Comparison of ENCODE assay signal across 22 mouse cellular contexts in the genomic region with DNA sequence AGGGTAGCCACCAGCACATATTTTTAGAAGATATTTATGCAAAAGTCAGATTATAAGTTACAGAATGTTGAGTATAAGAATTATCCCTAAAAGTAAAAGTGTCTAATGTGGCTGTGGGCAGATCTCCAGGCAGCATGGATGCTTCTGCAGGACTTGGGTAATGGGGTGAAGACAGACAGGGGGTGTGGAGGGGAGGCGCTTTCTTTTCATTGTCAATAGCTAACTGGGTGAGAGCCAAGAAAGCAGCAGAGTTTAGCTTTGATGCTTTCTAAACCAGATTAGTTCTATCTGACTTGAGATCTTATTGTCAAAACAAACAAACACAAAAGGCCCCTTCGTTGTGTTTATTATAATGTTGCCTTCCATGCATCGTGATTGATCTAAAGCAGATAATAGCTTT.
DNase-seq lines count a peak whose midpoint lies in the region; ATAC-seq and TF ChIP-seq lines count a peak whose summit lies in the region.
"Had no signal": no experiment of that assay in that cellular context is flagged by ENCODE, and none has a peak within 500 bp of the region (broad histone marks: within the 10 kb centered on the region; RNA-seq: fewer than 3 reads in every experiment).

No protein-coding gene starts in this region.

- no peak overlapping the region for H3K9ac ChIP-seq in forebrain, embryonic 14.5 days (ENCODE audit: low read length)
- no peak overlapping the region for H3K9ac ChIP-seq in forebrain, postnatal 0 days
- H3K9ac ChIP-seq in midbrain, embryonic 12.5 days (replicated peaks) = no peak overlapping the region
- H3K9ac ChIP-seq: liver, postnatal 0 days had no signal

- ATAC-seq in forebrain, embryonic 14.5 days = peak; percentile 48; the same call in 1 of the 2 replicates
- ATAC-seq in forebrain, postnatal 0 days = no peak
- 0 out of 2 replicates have a peak, but pooled peaks have one; percentile 49 for ATAC-seq in midbrain, embryonic 12.5 days (ENCODE audit: low FRiP score, low read depth)
- ATAC-seq: liver, postnatal 0 days had no signal

- 4% methylated on average over 3 of the region's 3 CpGs for WGBS in forebrain, embryonic 14.5 days
- WGBS in forebrain, postnatal 0 days = 7% methylated on average over 3 of the region's 3 CpGs
- WGBS in midbrain, embryonic 12.5 days = 2% methylated on average over 3 of the region's 3 CpGs
- WGBS in midbrain, embryonic 10.5 days = 15% methylated on average over 3 of the region's 3 CpGs

- intact Hi-C loops in left cerebral cortex, postnatal 4 days (cut with DNase I) = no loop called here

- H3K36me3 ChIP-seq in forebrain, embryonic 14.5 days (ENCODE audit: control insufficient read depth, insufficient read depth, low read length) = no peaks in the 10 kb centered on the region
- H3K36me3 ChIP-seq in forebrain, postnatal 0 days (ENCODE audit: insufficient read depth) = no peaks in the 10 kb centered on the region
- H3K36me3 ChIP-seq in midbrain, embryonic 12.5 days = no peaks in the 10 kb centered on the region
- H3K36me3 ChIP-seq in midbrain, embryonic 10.5 days = no peaks in the 10 kb centered on the region
- H3K36me3 ChIP-seq: limb, embryonic 10.5 days had no signal

- H3K4me3 ChIP-seq in forebrain, embryonic 14.5 days (ENCODE audit: low read depth, low read length) = no peak overlapping the region
- no peak overlapping the region for H3K4me3 ChIP-seq in forebrain, postnatal 0 days (ENCODE audit: low read depth, low read length)
- no peak overlapping the region for H3K4me3 ChIP-seq in midbrain, embryonic 12.5 days
- no peak overlapping the region for H3K4me3 ChIP-seq in midbrain, embryonic 10.5 days
- H3K4me3 ChIP-seq: erythroblast, embryonic 14.5 days; gastrocnemius, adult 2 months; left cerebral cortex, adult 2 months; limb, embryonic 10.5 days had no signal

- peak; percentile 77 for DNase-seq in forebrain, embryonic 14.5 days (ENCODE audit: low spot score)
- no peak for DNase-seq in forebrain, postnatal 0 days
- DNase-seq in left cerebral cortex, postnatal 4 days = peak; percentile 11
- DNase-seq in left cerebral cortex, adult 18-20 months (ENCODE audit: low spot score in 2 of 2) = no peak
- no peak for DNase-seq in midbrain, embryonic 10.5 days (ENCODE audit: low spot score)
- DNase-seq in brain, embryonic 14.5 days (ENCODE audit: low read depth) = peak; percentile 84
- DNase-seq in adipocyte (ENCODE audit: low spot score) = no peak
- DNase-seq: adrenal gland, postnatal 36 days; cerebellum, adult 18-20 months; cerebellum, postnatal 36 days; gastrocnemius, adult 2 months; heart, postnatal 10 days; kidney, adult 18-20 months; kidney, postnatal 10 days; liver, postnatal 0 days; thymus, postnatal 14 days had no signal

- H3K4me2 ChIP-seq in forebrain, embryonic 14.5 days (ENCODE audit: low read length) = no peak overlapping the region
- no peak overlapping the region for H3K4me2 ChIP-seq in forebrain, postnatal 0 days (ENCODE audit: low read depth)
- H3K4me2 ChIP-seq in midbrain, embryonic 12.5 days (replicated peaks) = no peak overlapping the region
- H3K4me2 ChIP-seq: heart, embryonic 11.5 days had no signal

- TF ChIP-seq CTCF in forebrain, postnatal 0 days (IDR thresholded peaks at IDR 0.05; ENCODE audit: low read depth) = no peak
- TF ChIP-seq CTCF in brain, embryonic 14.5 days (IDR thresholded peaks at IDR 0.05; ENCODE audit: borderline replicate concordance, extremely low read depth, insufficient read depth, insufficient read length) = no peak

- no peak for TF ChIP-seq POLR2A in brain, embryonic 14.5 days (IDR thresholded peaks at IDR 0.05; ENCODE audit: borderline replicate concordance, extremely low read depth, insufficient read depth, insufficient read length, poor library complexity, severe bottlenecking)

- 0 out of 2 replicates have a peak, but pooled peaks cover 3% of the 10 kb centered on the region for H3K4me1 ChIP-seq in forebrain, embryonic 14.5 days (ENCODE audit: control insufficient read depth, insufficient read depth, low read length)
- no peaks in the 10 kb centered on the region for H3K4me1 ChIP-seq in forebrain, postnatal 0 days (ENCODE audit: insufficient read depth)
- H3K4me1 ChIP-seq in midbrain, embryonic 12.5 days = peaks cover 8% of the 10 kb centered on the region
- H3K4me1 ChIP-seq in midbrain, embryonic 10.5 days = peaks cover 12% of the 10 kb centered on the region
- H3K4me1 ChIP-seq: limb, embryonic 10.5 days had no signal

- H3K27ac ChIP-seq in forebrain, embryonic 14.5 days (ENCODE audit: low read depth, low read length) = no peak overlapping the region
- no peak overlapping the region for H3K27ac ChIP-seq in forebrain, postnatal 0 days (ENCODE audit: low read depth, low read length)
- H3K27ac ChIP-seq in midbrain, embryonic 12.5 days (replicated peaks) = no peak overlapping the region
- no peak overlapping the region for H3K27ac ChIP-seq in midbrain, embryonic 10.5 days (replicated peaks)
- H3K27ac ChIP-seq: gastrocnemius, adult 2 months; left cerebral cortex, adult 2 months; limb, embryonic 10.5 days had no signal

- no peaks in the 10 kb centered on the region for H3K27me3 ChIP-seq in forebrain, embryonic 14.5 days (replicated peaks; ENCODE audit: control insufficient read depth, insufficient read depth, low read length)
- no peaks in the 10 kb centered on the region for H3K27me3 ChIP-seq in forebrain, postnatal 0 days (ENCODE audit: insufficient read depth, low read length)
- H3K27me3 ChIP-seq in midbrain, embryonic 12.5 days = peaks cover 13% of the 10 kb centered on the region
- 0 out of 2 replicates have a peak, but pooled peaks cover 8% of the 10 kb centered on the region for H3K27me3 ChIP-seq in midbrain, embryonic 10.5 days (ENCODE audit: low read depth, poor library complexity, severe bottlenecking)
- H3K27me3 ChIP-seq: CH12.LX had no signal

- H3K9me3 ChIP-seq in forebrain, embryonic 14.5 days (replicated peaks; ENCODE audit: control insufficient read depth, low read length) = no peaks in the 10 kb centered on the region
- H3K9me3 ChIP-seq in forebrain, postnatal 0 days (ENCODE audit: low read length) = 0 out of 2 replicates have a peak, but pooled peaks cover 5% of the 10 kb centered on the region
- no peaks in the 10 kb centered on the region for H3K9me3 ChIP-seq in midbrain, embryonic 12.5 days
- H3K9me3 ChIP-seq in midbrain, embryonic 10.5 days (replicated peaks) = no peaks in the 10 kb centered on the region
- H3K9me3 ChIP-seq: limb, embryonic 10.5 days had no signal

Comparison
In these comparisons a context has a peak if more than half of its experiments do, and no peak if none do; other contexts are left out.
1. DNase-seq: peak in forebrain, embryonic 14.5 days (single experiment), left cerebral cortex, postnatal 4 days (single experiment) and brain, embryonic 14.5 days (single experiment); none in forebrain, postnatal 0 days (single experiment), left cerebral cortex, adult 18-20 months (0 of 2), midbrain, embryonic 10.5 days (single experiment) and adipocyte (single experiment).